Mouse (Mus musculus) heart, adult 2 months (tissue): ENCODE results near the gene Vmn1r205. TPM values are rescaled to one million over a fixed set of nuclear protein-coding genes. Genes with fewer than 3 reads are reported as not detected.
"Not testable (repeated sequence)": the region's sequence is repeated elsewhere in the genome, so short reads cannot be mapped to it uniquely, and the experiment has no call there.

Experiments
- DNase-seq, 2 experiments: peaks; one replicate each; pipeline ENCODE4 v3.0.0; 2021
- H3K27ac ChIP-seq: fragments of 200-600 bp; 2 replicates; pipeline ENCODE4 v1.8.1; 2022
- H3K27me3 ChIP-seq: fragments of 200-500 bp; 2 replicates; pipeline ENCODE4 v1.6.1; 2012; ENCODE audit warnings: mild to moderate bottlenecking, low read length, inconsistent platforms, mixed read lengths; ENCODE audit not compliant: control insufficient read depth, insufficient read depth
- H3K36me3 ChIP-seq: fragments of 200-500 bp; 2 replicates; pipeline ENCODE4 v1.6.1; 2012; ENCODE audit warnings: low read length, inconsistent platforms; ENCODE audit not compliant: control insufficient read depth, insufficient read depth
- H3K4me1 ChIP-seq: fragments of 200-500 bp; 2 replicates; pipeline ENCODE4 v1.6.1; 2011; ENCODE audit warnings: low read length; ENCODE audit not compliant: control insufficient read depth, insufficient read depth
- H3K4me3 ChIP-seq: fragments of 200-600 bp; 2 replicates; pipeline ENCODE4 v1.8.1; 2022
- H3K79me2 ChIP-seq: fragments of 200-500 bp; replicated peaks from 2 replicates; pipeline ENCODE4 v1.6.1; 2012; ENCODE audit warnings: mild to moderate bottlenecking, inconsistent platforms, low read length, moderate library complexity, mixed read lengths; ENCODE audit not compliant: control insufficient read depth, insufficient read depth
- H3K9ac ChIP-seq: fragments of 200-500 bp; 2 replicates; pipeline ENCODE4 v1.6.1; 2012; ENCODE audit warnings: low read depth, mild to moderate bottlenecking, control low read depth, inconsistent platforms, low read length, mixed read lengths
- CTCF ChIP-seq: fragments of 200-600 bp; IDR thresholded peaks from 2 replicates; pipeline ENCODE4 v1.8.1; 2022; ENCODE audit warnings: antibody characterized with exemption, mild to moderate bottlenecking, moderate library complexity
- EP300 ChIP-seq: fragments of 200-500 bp; IDR thresholded peaks from 2 replicates; pipeline ENCODE4 v1.6.1; 2011; ENCODE audit warnings: low read depth, low read length, control low read depth; ENCODE audit not compliant: insufficient read depth
- POLR2A ChIP-seq: fragments of 200-500 bp; IDR thresholded peaks from 2 replicates; pipeline ENCODE4 v1.6.1; 2011; ENCODE audit warnings: mild to moderate bottlenecking, low read depth, low read length, control low read depth; ENCODE audit not compliant: insufficient read depth
- WGBS: fragments of 180-500 bp; shearing (Covaris S2); methylation state at CpG from one replicate; pipeline ENCODE4 v1.1.7; 2018; 5-methylcytosine and 5-hydroxymethylcytosine counted together
- intact Hi-C: fragments of 180-260 bp; cut with DNase I; formaldehyde crosslinking; loops from one replicate; pipeline ENCODE4 v1.15.1; 2025
- long read RNA-seq: library from polyadenylated mRNA; stranded (forward); transcript quantifications from one replicate; pipeline ENCODE4 v2.0.0, GENCODE M21; 2021
- polyA plus RNA-seq: library from polyadenylated mRNA; depleted of rRNA; stranded (reverse); fragments of >200 nt; gene quantifications from 2 replicates; pipeline ENCODE4 v1.2.3, GENCODE M21; 2012; rRNA removed
- total RNA-seq, 2 experiments: library from RNA; stranded (reverse); gene quantifications; 2 replicates each; pipeline ENCODE4 v1.2.3; 2021

Vmn1r205 gene
- total RNA-seq (not detected), polyA plus RNA-seq (not detected in 2 replicates)
- long read RNA-seq, result 0 reads

- Histone ChIP-seq H3K27ac (no peak within 1 kb of the TSS), H3K27me3 (no peaks in the 10 kb centered on the region), H3K79me2 (no peaks in the 10 kb centered on the region), H3K36me3 (no peaks in the 10 kb centered on the region), H3K4me1 (no peaks in the 10 kb centered on the region), H3K9ac (no peak within 1 kb of the TSS), H3K4me3 (no peak within 1 kb of the TSS)
- WGBS, result 74% methylated on average over 3 of the region's 3 CpGs
- DNase-seq, result no peak
- intact Hi-C loops, result no loop called here
- TF ChIP-seq EP300 (no peak), CTCF (no peak), POLR2A (no peak)
These were observed at the start of gene Vmn1r205 for GRCm38 (mm10) chr13:22592900-22593299. Gene Vmn1r205 (minus strand): TSS chr13:22593000.

GRCm38 (mm10) chr13:22624151-22624550 lies 31.4 kb upstream of the Vmn1r205 start, which contains the start of gene Vmn1r206:
Gene Vmn1r206 (minus strand): TSS chr13:22624251.
- H3K79me2 ChIP-seq, DNase-seq, H3K27ac ChIP-seq, H3K4me1 ChIP-seq, H3K9ac ChIP-seq, H3K27me3 ChIP-seq, H3K4me3 ChIP-seq, intact Hi-C loops, H3K36me3 ChIP-seq: not testable (repeated sequence)

- H3K4me3 ChIP-seq, DNase-seq, intact Hi-C loops, H3K27ac ChIP-seq, H3K27me3 ChIP-seq, H3K36me3 ChIP-seq, H3K9ac ChIP-seq, H3K79me2 ChIP-seq, H3K4me1 ChIP-seq: not testable (repeated sequence)
- WGBS, result 72% methylated on average over 14 of the region's 14 CpGs
These were observed 9.5 kb downstream of the Vmn1r205 start for GRCm38 (mm10) chr13:22583336-22583735.

GRCm38 (mm10) chr13:22574911-22575310 lies 17.9 kb downstream of the Vmn1r205 start:
- H3K79me2 ChIP-seq, H3K4me1 ChIP-seq, H3K4me3 ChIP-seq, DNase-seq, H3K27ac ChIP-seq, H3K36me3 ChIP-seq, intact Hi-C loops, H3K27me3 ChIP-seq, H3K9ac ChIP-seq: not testable (repeated sequence)
- 62% methylated on average over 3 of the region's 3 CpGs for WGBS

GRCm38 (mm10) chr13:22552898-22553297 lies 39.9 kb downstream of the Vmn1r205 start, which contains the start of gene Vmn1r204:
Gene Vmn1r204 (plus strand): TSS chr13:22553198.
- intact Hi-C loops, result not testable (repeated sequence)

More at GRCm38 (mm10) chr13:22552898-22553297, 39.9 kb downstream of the Vmn1r205 start, which contains the start of gene Vmn1r204:
- not testable (repeated sequence) for H3K9ac ChIP-seq, H3K79me2 ChIP-seq, H3K4me3 ChIP-seq, H3K27me3 ChIP-seq, H3K4me1 ChIP-seq, DNase-seq, H3K36me3 ChIP-seq, H3K27ac ChIP-seq
- 45% methylated on average over 1 of the region's 1 CpGs for WGBS

Other genes starting within 250 kb of the Vmn1r205 start
- not detected for gene Vmn1r198, start 242.6 kb downstream of the Vmn1r205 start, total RNA-seq
- not detected in 2 replicates for gene Vmn1r198, start 242.6 kb downstream of the Vmn1r205 start, polyA plus RNA-seq
- gene Vmn1r199, start 213.2 kb downstream of the Vmn1r205 start, total RNA-seq, result not detected
- gene Vmn1r199, start 213.2 kb downstream of the Vmn1r205 start, polyA plus RNA-seq, result not detected in 2 replicates
- gene Vmn1r200, start 202.6 kb downstream of the Vmn1r205 start, total RNA-seq, result not detected
- gene Vmn1r200, start 202.6 kb downstream of the Vmn1r205 start, polyA plus RNA-seq, result not detected in 2 replicates
- gene Vmn1r201, start 121.1 kb downstream of the Vmn1r205 start, total RNA-seq, result not detected
- gene Vmn1r201, start 121.1 kb downstream of the Vmn1r205 start, polyA plus RNA-seq, result not detected in 2 replicates
- not detected for gene Vmn1r202, start 87.6 kb downstream of the Vmn1r205 start, total RNA-seq
- gene Vmn1r202, start 87.6 kb downstream of the Vmn1r205 start, polyA plus RNA-seq, result not detected in 2 replicates
- not detected for gene Vmn1r203, start 74.9 kb downstream of the Vmn1r205 start, total RNA-seq
- gene Vmn1r203, start 74.9 kb downstream of the Vmn1r205 start, polyA plus RNA-seq, result not detected in 2 replicates
- gene Vmn1r204, start 39.8 kb downstream of the Vmn1r205 start, total RNA-seq, result not detected
- gene Vmn1r204, start 39.8 kb downstream of the Vmn1r205 start, polyA plus RNA-seq, result not detected in 2 replicates
- not detected for gene Vmn1r206, start 31.3 kb upstream of the Vmn1r205 start, total RNA-seq
- gene Vmn1r206, start 31.3 kb upstream of the Vmn1r205 start, polyA plus RNA-seq, result not detected in 2 replicates
- not detected for gene Vmn1r207-ps, start 136.6 kb upstream of the Vmn1r205 start, total RNA-seq
- not detected in 2 replicates for gene Vmn1r207-ps, start 136.6 kb upstream of the Vmn1r205 start, polyA plus RNA-seq
- gene Vmn1r208, start 184.4 kb upstream of the Vmn1r205 start, total RNA-seq, result not detected
- gene Vmn1r208, start 184.4 kb upstream of the Vmn1r205 start, polyA plus RNA-seq, result not detected in 2 replicates
- gene Vmn1r209, start 216.7 kb upstream of the Vmn1r205 start, total RNA-seq, result not detected
- not detected in 2 replicates for gene Vmn1r209, start 216.7 kb upstream of the Vmn1r205 start, polyA plus RNA-seq
- not detected for gene Vmn1r210, start 238.3 kb upstream of the Vmn1r205 start, total RNA-seq
- gene Vmn1r210, start 238.3 kb upstream of the Vmn1r205 start, polyA plus RNA-seq, result not detected in 2 replicates